Mouse (Mus musculus) adrenal gland, postnatal 36 days (tissue): ENCODE data around the gene Gm1140. TPM values are rescaled to one million over a fixed set of nuclear protein-coding genes. Genes with fewer than 3 reads are reported as not detected.
"Not testable (repeated sequence)": the region's sequence is repeated elsewhere in the genome, so short reads cannot be mapped to it uniquely, and the experiment has no call there.

Experiments
- DNase-seq, 2 experiments: peaks; one replicate each; pipeline ENCODE4 v3.0.0; 2021; ENCODE audit warnings: mixed read lengths in 1 of 2
- long read RNA-seq, 2 experiments: library from polyadenylated mRNA; stranded (forward); transcript quantifications; one replicate each; pipeline ENCODE4 v2.0.0; 2021; ENCODE audit warnings: borderline sequencing depth in 2 of 2
- total RNA-seq, 2 experiments: library from RNA; stranded (reverse); gene quantifications; 2 replicates each; pipeline ENCODE4 v1.2.3; 2021

Gene Gm1140
- total RNA-seq: not detected
- long read RNA-seq, experiment 1: 0 reads
- long read RNA-seq, experiment 2: 0 reads

DNA sequence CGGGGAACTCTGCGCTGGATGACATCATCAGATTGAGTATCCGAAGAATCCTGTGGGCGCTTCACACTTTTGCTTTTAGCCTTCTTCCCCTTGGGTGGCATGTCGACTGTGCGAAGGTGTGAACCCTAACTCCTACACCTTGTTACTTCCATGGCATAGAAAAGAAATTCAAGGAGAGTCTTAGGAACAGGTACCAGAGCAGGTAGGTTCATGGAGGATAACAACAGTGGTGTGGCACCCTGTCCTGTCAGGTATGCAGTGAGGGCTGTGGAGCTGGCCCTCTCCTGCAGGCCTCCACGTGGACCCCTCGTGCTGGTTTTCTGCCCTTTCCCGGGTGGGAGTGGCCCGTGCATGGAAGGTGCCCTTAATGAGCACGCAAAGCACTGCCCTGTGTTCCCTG lies at the start of gene Gm1140:
Gm1140 (minus strand) TSS at position 101 of the 400 bp plus-strand sequence.
- DNase-seq: not testable (repeated sequence)

DNA sequence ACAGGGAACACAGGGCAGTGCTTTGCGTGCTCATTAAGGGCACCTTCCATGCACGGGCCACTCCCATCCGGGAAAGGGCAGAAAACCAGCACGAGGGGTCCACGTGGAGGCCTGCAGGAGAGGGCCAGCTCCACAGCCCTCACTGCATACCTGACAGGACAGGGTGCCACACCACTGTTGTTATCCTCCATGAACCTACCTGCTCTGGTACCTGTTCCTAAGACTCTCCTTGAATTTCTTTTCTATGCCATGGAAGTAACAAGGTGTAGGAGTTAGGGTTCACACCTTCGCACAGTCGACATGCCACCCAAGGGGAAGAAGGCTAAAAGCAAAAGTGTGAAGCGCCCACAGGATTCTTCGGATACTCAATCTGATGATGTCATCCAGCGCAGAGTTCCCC lies 2.0 kb upstream of the Gm1140 start, which contains the start of gene Gm14692:
Gm14692 (plus strand) TSS at position 301 of the 400 bp plus-strand sequence.
- not testable (repeated sequence) for DNase-seq

Other genes starting within 250 kb of the Gm1140 start
- not detected for gene Gm14692, start 2.1 kb upstream of the Gm1140 start, total RNA-seq
- not detected for gene 4933436I01Rik, start 227.9 kb upstream of the Gm1140 start, total RNA-seq